Mouse (Mus musculus) left cerebral cortex, postnatal 10 days (tissue): ENCODE data around the gene Cdkl4. TPM values are rescaled to one million over a fixed set of nuclear protein-coding genes. Genes with fewer than 3 reads are reported as not detected.
A peak's percentile ranks its signal among the peaks of the same experiment; 100 is the strongest.
"Not testable (repeated sequence)": the region's sequence is repeated elsewhere in the genome, so short reads cannot be mapped to it uniquely, and the experiment has no call there.

ENCODE experiments used
- DNase-seq, 2 experiments: peaks; one replicate each; pipeline ENCODE4 v3.0.0; 2021 to 2022; ENCODE audit warnings: low spot score in 2 of 2, mixed read lengths in 1 of 2; ENCODE audit errors: extremely low spot score in 1 of 2
- intact Hi-C: fragments of 180-260 bp; cut with DNase I; formaldehyde crosslinking; loops from one replicate; pipeline ENCODE4 v1.15.1; 2025
- total RNA-seq, 2 experiments: library from RNA; stranded (reverse); gene quantifications; 2 replicates each; pipeline ENCODE4 v1.2.3; 2021

The Cdkl4 gene
- total RNA-seq: 10 to 100 TPM; 12.1 to 12.4 TPM

DNA sequence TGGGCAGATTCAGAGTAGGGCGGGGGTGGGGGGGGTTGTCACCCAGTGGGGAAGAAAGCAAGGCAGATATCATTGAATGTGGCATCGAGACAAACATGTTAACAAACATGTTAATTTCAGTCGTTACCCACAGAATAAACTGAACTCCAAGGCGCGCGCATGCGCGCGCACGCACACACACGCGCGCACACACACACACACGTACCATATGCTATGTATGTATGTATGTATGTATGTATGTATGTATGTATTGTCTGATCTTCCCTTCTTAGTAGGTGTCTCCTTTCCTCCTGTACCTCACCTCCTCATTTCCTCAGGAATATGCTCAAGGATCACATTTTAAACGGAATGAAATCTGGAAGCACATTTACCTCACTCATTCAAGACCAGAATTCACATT is at the start of gene Cdkl4:
Cdkl4 (minus strand) TSS at position 175 of the 400 bp plus-strand sequence.
- intact Hi-C loops: no loop called here
- no peak for DNase-seq

DNA sequence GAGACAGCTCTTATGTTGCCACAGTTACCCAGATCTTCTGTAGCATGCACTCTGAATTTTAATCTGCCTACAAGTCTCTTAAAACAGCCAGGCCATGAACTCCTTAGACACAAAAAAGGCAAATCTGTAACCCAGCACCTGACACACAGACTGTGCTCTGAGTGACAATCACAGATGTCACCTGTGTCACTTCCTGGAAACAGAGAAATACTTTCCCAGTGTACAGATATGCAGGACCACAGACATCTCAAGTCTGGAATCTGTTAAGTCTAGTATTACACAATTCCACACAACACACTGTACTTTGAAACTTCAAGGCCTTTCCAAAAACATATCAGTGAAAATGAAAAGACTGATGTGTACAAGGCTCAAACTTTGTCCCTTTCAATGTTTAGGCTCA is 47.4 kb upstream of the Cdkl4 start:
- intact Hi-C loops: loop anchor here (10.0 kb wide), 2 partner anchors 180 to 360 kb away; no protein-coding TSS in a partner anchor
- DNase-seq: no peak

DNA sequence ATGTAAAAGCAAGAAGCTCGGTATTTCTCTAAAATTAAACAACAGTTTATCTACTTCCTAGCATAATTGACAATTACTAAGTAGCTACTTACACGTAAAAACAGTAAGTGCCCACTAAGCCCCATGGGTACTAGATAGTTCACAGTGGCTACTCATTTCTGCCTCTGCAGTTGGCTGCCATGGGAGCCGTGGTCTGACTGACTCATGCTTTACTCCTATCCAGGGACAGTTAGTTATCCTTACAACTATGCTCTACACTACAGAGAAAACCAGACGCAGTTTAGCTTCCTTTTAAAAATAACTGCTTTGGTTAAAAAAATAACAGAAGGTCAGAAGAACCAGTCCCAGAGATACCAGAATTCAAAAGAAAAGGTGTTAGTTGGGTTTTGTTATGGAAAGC is 44.1 kb upstream of the Cdkl4 start:
- intact Hi-C loops: loop anchor here (10.0 kb wide), 2 partner anchors 183 to 363 kb away; no protein-coding TSS in a partner anchor
- DNase-seq: no peak

DNA sequence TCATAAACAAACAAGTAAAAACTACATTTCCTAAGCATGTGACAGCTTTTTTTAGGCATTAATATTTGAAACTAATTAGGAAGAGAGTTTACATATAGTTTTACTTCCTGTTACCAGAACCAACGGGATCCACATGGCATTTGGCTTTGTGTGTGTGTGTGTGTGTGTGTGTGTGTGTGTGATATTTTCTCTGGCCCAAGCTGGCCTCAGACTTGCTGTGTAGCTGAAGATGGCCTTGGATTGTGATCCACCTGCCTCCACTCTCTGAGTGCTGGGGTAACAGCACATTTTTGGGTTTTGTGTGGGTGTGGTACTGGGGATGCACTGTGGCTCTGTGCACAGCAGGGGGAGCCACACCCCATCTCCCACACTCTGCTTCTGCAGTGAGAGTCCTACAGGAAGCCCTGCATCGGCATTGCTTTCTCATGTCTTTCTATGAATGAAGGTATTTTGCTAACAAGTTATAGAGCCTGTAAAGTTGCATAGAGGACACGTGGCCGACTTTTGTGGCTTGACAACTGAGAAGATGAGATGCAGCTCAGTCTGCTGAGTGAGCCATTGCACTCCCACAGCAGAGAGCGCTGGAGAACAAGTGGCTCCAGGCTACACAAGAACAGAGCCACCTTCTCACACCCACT is 43.3 kb upstream of the Cdkl4 start:
- peak; percentile 55 to 66 for DNase-seq

DNA sequence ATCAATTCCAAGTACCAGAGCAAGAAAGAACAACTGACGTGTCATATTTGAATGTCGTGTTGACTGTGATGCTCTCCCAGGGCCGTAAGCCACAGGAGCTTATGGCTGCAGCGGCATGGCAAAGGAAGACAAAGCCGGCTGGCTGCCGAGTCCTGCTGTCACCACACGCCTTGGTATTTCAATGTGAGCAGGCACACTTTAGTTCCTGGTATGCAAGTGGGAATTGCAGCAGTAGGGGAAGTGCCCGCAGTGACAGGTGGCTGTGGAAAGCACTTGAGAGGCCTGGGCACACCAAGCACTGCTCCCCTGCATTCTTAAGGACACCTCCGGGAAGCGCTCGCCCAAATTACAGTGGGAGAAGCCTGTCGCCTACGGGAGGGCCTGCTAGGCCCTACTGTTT is 41.9 kb upstream of the Cdkl4 start:
- intact Hi-C loops: no loop called here
- DNase-seq: no peak

More for the DNA sequence above, 43.3 kb upstream of the Cdkl4 start:
- intact Hi-C loops: loop anchor here (10.0 kb wide), 2 partner anchors 184 to 364 kb away; no protein-coding TSS in a partner anchor

DNA sequence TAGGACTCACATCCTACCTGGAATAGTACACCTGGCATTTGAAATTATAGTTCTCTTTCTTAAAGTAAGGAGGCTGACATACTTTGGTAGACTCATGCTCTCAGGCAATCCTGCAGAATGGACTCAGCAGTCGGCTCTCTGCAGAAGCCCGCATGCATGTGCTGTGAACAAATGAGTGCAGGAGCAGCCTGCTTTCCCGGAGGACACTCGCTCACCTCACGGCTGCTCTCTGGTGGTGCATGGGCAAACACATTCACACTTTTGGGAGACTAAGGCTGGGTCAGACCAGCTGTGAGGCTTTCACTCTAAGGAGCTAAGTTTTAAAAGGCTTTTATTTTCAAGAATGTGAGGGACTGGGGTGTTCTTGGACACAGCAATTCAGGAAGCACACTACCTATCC is 41.3 kb upstream of the Cdkl4 start:
- no peak for DNase-seq
- intact Hi-C loops: no loop called here

DNA sequence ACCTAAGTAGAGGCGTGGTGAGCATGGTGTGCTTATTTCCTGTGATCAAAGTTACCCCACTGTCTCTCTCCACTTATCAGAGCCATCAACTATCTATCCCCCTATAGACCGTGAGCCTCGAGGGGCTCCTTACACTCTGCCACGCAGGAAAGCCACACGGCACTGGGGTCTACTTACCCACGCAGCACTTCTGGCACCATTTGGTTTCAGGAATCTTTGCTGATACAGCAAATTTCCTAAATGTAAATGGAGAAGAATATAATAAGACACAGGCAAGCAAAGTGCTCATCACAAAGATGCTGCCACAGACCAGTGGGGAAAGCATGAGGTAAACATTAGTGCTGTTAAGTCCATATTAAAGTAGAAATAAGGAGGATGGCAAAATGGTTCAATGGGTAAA is 26.2 kb upstream of the Cdkl4 start:
- intact Hi-C loops: loop anchor here (10.0 kb wide), 1 partner anchor 411 kb away; no protein-coding TSS in a partner anchor

DNA sequence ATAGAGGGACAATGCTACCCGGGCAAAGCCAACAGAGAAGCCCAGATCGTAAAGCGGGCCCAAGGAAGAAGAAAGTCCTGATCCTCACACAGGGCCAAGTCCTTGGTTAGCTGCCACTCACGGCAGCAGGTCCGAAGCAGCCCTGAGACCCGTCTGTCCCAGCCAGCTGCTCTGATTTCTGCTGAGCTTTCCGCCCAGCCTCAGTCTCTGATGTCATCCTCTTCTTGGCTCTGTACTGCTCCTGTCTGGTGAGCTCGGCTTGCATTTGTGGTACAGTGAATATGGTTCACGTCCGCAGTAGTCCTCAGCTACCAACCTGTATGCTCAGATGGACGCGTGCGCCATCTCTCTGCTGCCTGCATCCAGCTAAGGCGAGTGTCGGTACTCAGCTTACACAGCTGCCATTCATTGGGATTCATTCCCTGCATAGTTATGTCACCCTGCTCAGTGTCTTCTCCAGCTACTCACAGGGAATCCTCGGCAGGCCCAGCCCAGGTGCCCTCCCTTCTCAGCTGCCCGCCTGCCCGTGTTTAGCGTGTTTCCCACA is 25.5 kb upstream of the Cdkl4 start:
- intact Hi-C loops: loop anchor here (10.0 kb wide), 1 partner anchor 412 kb away; no protein-coding TSS in a partner anchor
- no peak for DNase-seq

More for the DNA sequence above, 26.2 kb upstream of the Cdkl4 start:
- DNase-seq: no peak

DNA sequence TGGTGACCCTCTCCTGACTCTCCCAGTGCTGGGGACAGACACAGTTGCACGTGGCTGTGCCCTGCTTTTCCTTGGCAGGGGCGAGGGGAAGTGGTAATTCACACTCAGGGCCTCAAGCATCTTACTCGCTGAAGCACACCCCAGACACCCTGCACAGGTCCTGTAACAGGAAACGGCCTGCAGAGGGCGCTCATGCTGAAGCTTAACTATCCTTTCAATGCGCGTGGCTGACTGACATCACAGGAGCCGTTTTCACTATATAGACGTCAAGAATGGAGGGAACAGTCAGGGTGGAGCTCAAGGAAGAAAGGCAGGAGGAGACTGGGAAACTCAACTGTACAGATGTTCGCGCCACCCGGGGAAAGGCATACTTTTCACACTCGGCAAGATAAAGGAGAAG is 23.8 kb upstream of the Cdkl4 start:
- intact Hi-C loops: loop anchor here (10.0 kb wide), 1 partner anchor 413 kb away; no protein-coding TSS in a partner anchor
- DNase-seq: peak in 1 of 2 experiments; percentile 66

DNA sequence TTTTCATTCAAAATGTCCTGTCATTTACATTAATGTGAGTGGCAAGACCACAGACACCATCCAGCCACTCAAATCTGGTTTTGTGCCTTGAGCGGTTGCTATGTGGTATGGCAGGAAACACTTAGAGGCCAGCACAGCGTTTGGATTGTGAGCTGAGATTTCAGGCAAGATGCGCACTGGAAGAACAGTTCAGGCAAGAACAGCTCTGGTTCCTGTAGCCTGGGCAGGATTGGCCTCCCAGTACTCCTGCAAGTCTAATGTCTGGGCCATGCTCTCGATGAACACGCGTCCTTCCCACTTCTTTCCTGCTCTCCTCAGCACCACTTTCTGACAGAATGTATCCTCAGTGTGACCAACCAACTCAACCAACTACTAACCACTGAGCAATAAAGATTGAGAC is 5.4 kb upstream of the Cdkl4 start:
- no peak for DNase-seq
- intact Hi-C loops: no loop called here

DNA sequence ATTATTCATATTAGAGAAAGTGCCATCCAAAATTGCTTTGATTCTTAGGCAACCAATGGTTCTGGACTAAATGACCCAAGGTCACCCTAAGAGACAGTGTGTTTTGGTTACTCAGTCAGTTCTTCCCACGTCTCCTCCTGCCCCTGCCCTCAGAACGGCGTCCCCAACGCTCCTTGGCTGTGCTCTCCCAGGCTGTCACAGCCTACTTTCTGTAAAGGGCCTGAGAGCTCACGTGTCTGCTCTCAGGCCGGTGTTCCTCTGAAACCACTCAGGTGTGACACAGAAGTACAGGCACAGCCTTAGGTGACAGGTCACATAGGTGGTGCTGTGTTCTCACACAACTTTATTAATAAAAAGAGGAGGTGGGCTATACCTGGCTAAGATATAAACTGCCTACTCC is 2.3 kb upstream of the Cdkl4 start:
- DNase-seq: no peak
- intact Hi-C loops: no loop called here

DNA sequence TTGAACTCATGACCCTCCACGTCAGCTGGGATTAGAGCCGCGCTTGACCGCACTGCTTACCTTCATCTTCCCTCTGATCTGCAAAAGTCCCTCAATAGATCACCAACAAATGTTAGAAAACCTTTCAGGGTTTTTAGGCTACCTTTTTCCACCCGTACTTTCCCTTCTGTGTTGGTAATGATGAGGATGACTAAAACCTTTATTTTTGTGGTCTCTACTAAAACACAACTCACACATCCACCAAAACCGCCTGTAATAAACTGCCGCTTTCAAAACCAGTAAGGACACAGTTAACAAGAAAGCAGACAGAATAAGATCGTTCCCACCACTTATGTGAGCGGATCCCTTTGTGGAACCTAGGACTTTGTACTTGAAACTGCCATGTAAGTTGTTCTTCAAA is 1.5 kb upstream of the Cdkl4 start:
- intact Hi-C loops: no loop called here
- DNase-seq: no peak

DNA sequence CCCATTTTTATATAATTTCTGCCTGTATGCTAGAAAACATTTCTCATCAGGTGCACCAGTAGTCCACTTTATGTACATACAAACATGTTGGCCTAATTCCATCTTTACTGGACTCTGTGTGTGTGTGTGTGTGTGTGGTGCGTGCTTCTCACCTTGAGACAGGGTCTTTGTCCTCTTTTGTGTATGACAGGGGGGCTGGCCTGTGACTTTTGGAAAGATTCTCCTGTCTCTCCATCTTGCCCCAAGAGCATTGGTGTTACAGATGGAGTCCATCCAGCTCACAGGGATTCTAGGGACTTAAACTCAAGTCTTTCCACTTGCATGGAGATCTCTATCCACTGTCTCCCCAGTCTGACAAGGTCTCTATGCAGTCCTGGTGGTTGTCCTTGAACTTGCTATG is 428 bp upstream of the Cdkl4 start:
- intact Hi-C loops: no loop called here
- no peak for DNase-seq

DNA sequence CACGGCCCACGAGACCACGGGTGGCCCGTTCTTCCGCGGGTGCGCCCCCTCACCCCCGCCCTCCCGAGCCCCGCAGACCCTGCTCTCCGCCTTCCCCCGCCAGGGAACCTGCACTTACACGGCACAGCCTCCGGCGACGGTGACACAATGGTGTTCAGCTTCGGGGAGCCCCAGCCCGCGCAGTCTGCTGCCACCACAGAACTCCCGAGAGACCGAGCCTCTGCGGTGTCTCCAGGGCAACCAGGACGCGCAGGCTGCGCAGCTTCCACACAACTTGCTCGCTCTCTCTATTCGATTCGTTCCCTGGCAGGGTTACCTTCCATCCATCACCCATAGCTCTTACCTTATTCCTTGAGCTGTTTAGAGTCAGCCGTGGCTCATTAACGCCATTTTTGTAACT is 399 bp downstream of the Cdkl4 start:
- intact Hi-C loops: no loop called here
- peak; percentile 70 to 81 for DNase-seq

DNA sequence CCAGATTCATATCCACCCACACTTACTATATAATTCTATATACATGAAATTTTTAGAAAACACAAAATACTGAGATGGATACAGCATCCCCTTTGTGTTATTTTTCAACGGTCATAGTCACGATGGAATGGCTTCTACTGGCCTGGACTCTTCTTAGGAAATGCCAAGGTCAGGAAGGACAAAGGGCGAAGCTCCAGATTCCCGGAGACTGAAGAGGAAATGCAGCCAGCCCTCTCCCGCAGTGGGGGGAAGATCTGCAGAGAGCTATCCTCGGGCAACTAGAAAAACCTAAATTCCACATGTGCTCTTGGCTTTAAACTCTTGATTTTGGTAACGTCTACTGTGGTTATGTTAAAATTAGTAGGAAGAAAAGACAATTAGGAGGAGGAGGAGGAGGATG is 2.6 kb downstream of the Cdkl4 start:
- DNase-seq: no peak
- intact Hi-C loops: no loop called here

DNA sequence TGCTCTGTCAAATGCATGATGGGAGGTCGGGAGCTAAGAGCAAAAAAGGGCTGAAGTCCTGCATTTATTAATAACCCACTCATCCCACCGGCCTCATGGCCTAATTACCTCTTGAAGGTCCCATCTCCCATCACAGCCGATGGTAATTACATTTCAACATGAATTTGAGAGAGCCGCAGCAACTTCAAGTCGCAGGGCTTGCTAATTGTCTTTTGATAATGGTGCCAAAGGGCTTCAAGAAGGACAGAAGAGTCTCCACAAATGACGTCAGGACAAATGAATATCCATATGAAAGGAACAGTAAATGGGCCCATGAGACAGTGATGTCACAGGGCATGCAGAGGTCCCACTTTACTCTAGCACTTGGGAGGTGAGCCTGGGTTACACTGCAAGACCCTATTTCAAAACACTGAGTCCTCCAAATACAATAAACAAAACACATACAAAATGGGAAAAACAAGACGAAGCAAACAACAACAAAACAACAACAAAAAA is 3.1 kb downstream of the Cdkl4 start:
- DNase-seq: no peak
- intact Hi-C loops: no loop called here

DNA sequence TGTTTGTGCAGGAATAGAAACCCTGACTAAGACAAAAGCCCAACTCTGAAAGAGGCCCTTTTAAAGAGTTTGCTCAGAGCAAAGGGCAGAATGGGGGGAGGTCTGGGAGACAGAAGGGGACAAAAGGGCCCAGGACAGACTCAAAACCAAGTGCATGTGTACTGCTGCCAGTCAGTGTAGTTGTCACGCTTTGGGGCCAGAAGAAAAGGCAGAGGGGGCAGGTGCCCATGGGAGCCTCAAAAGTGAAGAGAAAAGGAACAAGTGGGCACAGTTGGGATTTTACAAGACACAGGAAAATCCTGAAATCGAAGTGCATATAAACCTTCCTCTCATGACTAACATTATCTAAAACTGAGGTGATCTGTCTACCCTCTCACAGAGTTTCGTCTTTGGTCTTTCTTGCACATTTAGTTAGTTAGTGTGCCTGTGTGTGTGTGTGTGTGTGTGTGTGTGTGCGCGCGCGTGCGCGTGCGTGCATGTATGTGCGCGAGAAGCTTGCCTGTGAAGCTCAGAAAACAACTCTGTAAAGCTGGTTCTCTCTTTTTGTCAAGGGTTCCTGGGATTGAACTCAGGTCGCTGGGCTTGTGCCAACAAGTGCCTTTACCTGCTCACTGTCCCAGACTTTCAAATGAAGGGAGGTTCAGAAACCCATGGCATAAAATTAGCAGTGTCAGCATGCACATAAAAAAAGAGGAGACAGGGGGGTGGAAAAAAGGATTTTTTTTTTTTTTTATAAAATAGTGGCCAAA is 5.3 kb downstream of the Cdkl4 start:
- intact Hi-C loops: no loop called here
- DNase-seq: no peak

DNA sequence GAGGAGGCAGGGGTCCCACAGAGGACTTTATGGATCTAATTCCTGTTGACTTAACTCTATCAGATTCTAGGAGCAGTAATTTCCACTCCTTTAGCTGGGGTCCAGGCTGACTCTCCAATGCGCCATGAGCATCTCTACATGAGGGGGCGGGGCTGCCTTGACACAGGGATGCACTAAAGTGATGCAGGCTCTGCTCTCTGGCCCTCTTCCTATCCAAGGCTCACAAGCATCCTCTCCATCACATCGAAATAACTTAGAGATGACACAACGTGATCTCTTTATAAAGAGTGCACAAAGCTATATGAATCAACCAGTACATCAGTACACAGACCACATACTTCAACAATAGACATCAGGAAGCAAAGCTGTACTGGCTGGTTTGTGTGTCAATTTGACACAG is 6.2 kb downstream of the Cdkl4 start:
- no peak for DNase-seq
- intact Hi-C loops: no loop called here

DNA sequence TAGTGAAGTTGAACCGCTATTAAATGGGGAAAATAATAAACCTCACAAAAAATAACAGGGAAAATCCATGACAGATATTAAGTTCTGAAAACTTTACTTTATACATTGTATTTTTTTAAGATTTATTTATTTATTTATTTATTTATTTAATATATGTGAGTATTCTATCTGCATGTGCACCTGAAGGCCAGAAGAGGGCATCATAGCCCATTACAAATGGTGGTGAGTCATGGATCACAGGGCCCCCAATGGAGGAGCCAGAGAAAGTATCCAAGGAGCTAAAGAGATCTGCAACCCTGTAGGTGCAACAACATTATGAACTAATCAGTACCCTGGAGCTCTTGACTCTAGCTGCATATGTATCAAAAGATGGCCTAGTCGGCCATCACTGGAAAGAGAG is 7.9 kb downstream of the Cdkl4 start:
- DNase-seq, intact Hi-C loops: not testable (repeated sequence)
